Mouse (Mus musculus) liver, embryonic 14.5 days (tissue): Measurements from ENCODE around the gene Phactr1. TPM values are rescaled to one million over a fixed set of nuclear protein-coding genes. Genes with fewer than 3 reads are reported as not detected.

Experiments used
- ATAC-seq: fragments of 200-750 bp; cut with Nextera tagmentation; 2 replicates; pipeline ENCODE4 v1.8.0; 2017; ENCODE audit warnings: moderate number of reproducible peaks, mild to moderate bottlenecking, moderate library complexity; ENCODE audit not compliant: insufficient read depth
- DNase-seq, 3 experiments: peaks; one replicate each; pipeline ENCODE4 v3.0.0-alpha.2; 2012 to 2013; ENCODE audit warnings: low read depth in 3 of 3, low spot score in 3 of 3
- H3K27ac ChIP-seq: fragments of 300-500 bp; sonication (generic); 2 replicates; pipeline ENCODE4 v1.5.1; 2014; ENCODE audit warnings: moderate library complexity, mild to moderate bottlenecking, control low read depth, inconsistent platforms
- H3K27me3 ChIP-seq: fragments of 300-500 bp; sonication (generic); 2 replicates; pipeline ENCODE4 v1.6.1; 2014; ENCODE audit warnings: mild to moderate bottlenecking, low read length, moderate library complexity; ENCODE audit not compliant: control insufficient read depth, insufficient read depth
- H3K36me3 ChIP-seq: fragments of 300-500 bp; sonication (generic); replicated peaks from 2 replicates; pipeline ENCODE4 v1.6.1; 2014; ENCODE audit warnings: low read depth; ENCODE audit not compliant: control insufficient read depth, insufficient read depth
- H3K4me1 ChIP-seq, 2 experiments: fragments of 200-500 bp in 1 of 2; fragments of 300-500 bp in 1 of 2; sonication (generic) in 1 of 2; replicated peaks; 2 replicates each; pipeline ENCODE4 v1.6.1; 2012 to 2014; ENCODE audit warnings: antibody characterized with exemption in 1 of 2, inconsistent platforms in 1 of 2, low read length in 1 of 2; ENCODE audit not compliant: control insufficient read depth in 2 of 2, insufficient read depth in 2 of 2
- H3K4me2 ChIP-seq: fragments of 300-500 bp; sonication (generic); 2 replicates; pipeline ENCODE4 v1.6.1; 2014; ENCODE audit warnings: low read depth, mild to moderate bottlenecking, control low read depth, moderate library complexity
- H3K4me3 ChIP-seq, 2 experiments: fragments of 200-500 bp in 1 of 2; fragments of 300-500 bp in 1 of 2; sonication (generic) in 1 of 2; 2 replicates each; pipeline ENCODE4 v1.5.1; 2012 to 2014; ENCODE audit warnings: low read depth in 2 of 2, low read length in 2 of 2, mild to moderate bottlenecking in 2 of 2, control low read depth in 1 of 2, inconsistent platforms in 1 of 2, moderate library complexity in 1 of 2; ENCODE audit not compliant: insufficient read depth in 1 of 2
- H3K9ac ChIP-seq: fragments of 300-500 bp; sonication (generic); replicated peaks from 2 replicates; pipeline ENCODE4 v1.6.1; 2014; ENCODE audit warnings: mild to moderate bottlenecking, control low read depth, moderate library complexity
- H3K9me3 ChIP-seq: fragments of 300-500 bp; sonication (generic); 2 replicates; pipeline ENCODE4 v1.6.1; 2016; ENCODE audit warnings: low read length, mixed read lengths; ENCODE audit not compliant: control insufficient read depth
- CTCF ChIP-seq: IDR thresholded peaks from 2 replicates; pipeline ENCODE4 v1.5.1; 2016; ENCODE audit warnings: antibody characterized with exemption, low read depth, control low read depth
- EP300 ChIP-seq: IDR thresholded peaks from 2 replicates; pipeline ENCODE4 v1.6.1; 2016; ENCODE audit warnings: antibody characterized with exemption, low read depth
- WGBS: fragments of 180-500 bp; shearing (Covaris S2); extraction: QIAGEN DNeasy Blood & Tissue Kit; methylation state at CpG from one replicate; pipeline ENCODE4 v1.1.7; 2014; ENCODE audit not compliant: insufficient replicate concordance; 5-methylcytosine and 5-hydroxymethylcytosine counted together
- polyA plus RNA-seq, 2 experiments: library from polyadenylated mRNA; depleted of rRNA in 1 of 2; stranded (reverse) in 1 of 2; unstranded in 1 of 2; fragments of >200 nt; fragmentation: Nextera tagmentation in 1 of 2; extraction: Ambion mirVana in 1 of 2; gene quantifications; 2 replicates each; pipeline versions ENCODE4 v1.2.1 to v1.2.3; 2012 to 2014

The Phactr1 gene
- polyA plus RNA-seq, 2 experiments, result 0.15 to 0.21 TPM

DNA sequence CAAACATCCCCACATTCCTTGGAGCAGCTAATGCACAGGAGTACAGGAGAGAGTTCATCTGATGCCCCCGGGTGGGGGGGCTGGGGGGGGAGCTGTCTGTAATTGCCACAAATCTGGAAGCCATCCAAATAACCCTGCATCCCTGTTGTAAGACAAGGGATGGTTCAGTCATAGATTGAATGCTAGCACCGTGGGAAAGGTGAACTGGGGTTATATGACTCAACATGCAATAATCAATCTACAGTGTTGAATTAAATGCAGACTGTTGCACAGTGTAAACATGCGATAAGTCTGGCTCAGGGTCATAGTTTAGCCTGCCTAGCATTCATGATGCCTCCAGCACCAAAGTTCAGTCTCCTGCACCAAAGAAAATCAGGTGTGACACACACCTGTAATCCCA lies 219.2 kb downstream of the Phactr1 start:
- no peak overlapping the region for H3K9ac ChIP-seq
- 68% methylated on average over 3 of the region's 3 CpGs for WGBS
- ATAC-seq (no peak), DNase-seq (no peak)
- no peaks in the 10 kb centered on the region for H3K4me1 ChIP-seq
- H3K36me3 ChIP-seq, result no peaks in the 10 kb centered on the region
- TF ChIP-seq CTCF (no peak), EP300 (no peak)
- H3K4me3 ChIP-seq, result no peak overlapping the region
- no peaks in the 10 kb centered on the region for H3K9me3 ChIP-seq
- H3K27ac ChIP-seq, result no peak overlapping the region
- H3K4me2 ChIP-seq, result no peak overlapping the region
- no peaks in the 10 kb centered on the region for H3K27me3 ChIP-seq

DNA sequence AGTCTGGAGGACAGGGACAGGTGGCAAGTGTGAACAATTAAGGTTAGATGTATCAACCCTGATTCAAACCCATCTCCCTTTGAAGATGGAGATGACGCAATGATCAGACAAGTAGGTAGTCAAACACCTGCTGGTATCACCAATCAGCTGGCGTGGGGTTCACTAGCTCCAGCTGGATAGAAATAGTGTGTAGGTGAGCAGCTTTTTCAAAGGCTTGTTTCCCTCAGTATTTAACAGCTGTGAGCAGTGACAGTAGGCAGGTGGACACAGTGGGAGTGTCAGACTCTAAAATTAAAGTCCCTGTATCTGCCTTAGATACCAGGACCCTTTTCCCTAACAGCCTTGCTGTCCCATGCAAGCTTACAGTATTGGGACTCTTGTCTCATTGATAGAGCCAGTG lies 221.4 kb downstream of the Phactr1 start:
- ATAC-seq, result no peak
- no peak overlapping the region for H3K9ac ChIP-seq
- TF ChIP-seq CTCF (no peak), EP300 (no peak)
- WGBS, result 67% methylated on average over 2 of the region's 2 CpGs
- no peaks in the 10 kb centered on the region for H3K4me1 ChIP-seq
- H3K27me3 ChIP-seq, result no peaks in the 10 kb centered on the region
- H3K9me3 ChIP-seq, result no peaks in the 10 kb centered on the region
- DNase-seq, result no peak
- H3K27ac ChIP-seq, result no peak overlapping the region
- no peaks in the 10 kb centered on the region for H3K36me3 ChIP-seq
- H3K4me3 ChIP-seq, result no peak overlapping the region
- H3K4me2 ChIP-seq, result no peak overlapping the region

DNA sequence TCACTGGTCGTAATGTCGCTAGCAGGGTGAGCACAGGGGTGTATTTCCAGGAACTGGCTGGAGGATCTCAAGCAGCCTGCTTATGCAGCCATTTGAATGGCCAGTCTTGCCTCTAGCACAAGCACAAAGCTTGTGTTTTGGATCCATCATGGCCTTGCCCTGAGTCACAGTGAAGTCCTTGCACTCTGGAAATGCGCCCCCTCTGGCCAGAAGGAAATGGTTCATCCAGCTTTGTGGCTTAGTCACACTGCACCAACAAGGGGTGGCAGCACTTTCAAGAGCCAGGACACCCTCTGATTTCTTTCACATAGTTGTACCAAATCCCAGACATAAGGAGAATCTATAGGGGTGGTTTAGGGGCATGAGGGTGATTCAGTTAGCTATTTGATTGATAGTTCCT lies 222.4 kb downstream of the Phactr1 start:
- ATAC-seq, result no peak
- no peaks in the 10 kb centered on the region for H3K36me3 ChIP-seq

DNA sequence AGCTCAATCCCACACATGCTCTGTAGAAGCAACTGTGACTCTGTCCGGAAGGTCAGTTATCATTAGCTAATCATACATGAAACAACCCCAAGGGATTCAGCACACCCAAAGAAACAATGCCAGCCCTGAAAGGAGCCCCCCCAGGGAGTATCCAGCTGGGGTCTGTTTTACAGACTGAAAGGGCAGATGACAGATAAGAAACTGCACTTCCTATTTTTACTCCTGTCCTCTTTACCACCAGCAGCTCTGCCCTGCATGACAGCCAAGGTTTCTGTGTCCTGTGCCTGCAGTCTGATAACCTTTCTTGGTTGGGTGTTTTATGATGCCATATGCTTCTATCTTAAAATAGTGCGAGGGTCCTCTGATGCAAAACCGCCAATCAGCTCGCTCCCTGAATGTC lies 225.4 kb downstream of the Phactr1 start:
- no peak overlapping the region for H3K27ac ChIP-seq
- DNase-seq (no peak), ATAC-seq (no peak)
- H3K4me3 ChIP-seq, result no peak overlapping the region
- H3K27me3 ChIP-seq, result no peaks in the 10 kb centered on the region
- no peaks in the 10 kb centered on the region for H3K4me1 ChIP-seq
- no peaks in the 10 kb centered on the region for H3K9me3 ChIP-seq
- WGBS, result 20% methylated on average over 4 of the region's 4 CpGs
- TF ChIP-seq CTCF, result no peak
- TF ChIP-seq EP300, result no peak
- no peaks in the 10 kb centered on the region for H3K36me3 ChIP-seq
- no peak overlapping the region for H3K9ac ChIP-seq
- H3K4me2 ChIP-seq, result no peak overlapping the region

More for the DNA sequence above, 222.4 kb downstream of the Phactr1 start:
- no peak overlapping the region for H3K4me3 ChIP-seq
- H3K9ac ChIP-seq, result no peak overlapping the region
- no peaks in the 10 kb centered on the region for H3K9me3 ChIP-seq
- no peak; the same call in 1 of the 2 replicates for TF ChIP-seq CTCF
- TF ChIP-seq EP300, result no peak
- no peaks in the 10 kb centered on the region for H3K27me3 ChIP-seq
- DNase-seq, result no peak
- 69% methylated on average over 3 of the region's 3 CpGs for WGBS
- H3K27ac ChIP-seq, result no peak overlapping the region
- no peaks in the 10 kb centered on the region for H3K4me1 ChIP-seq
- H3K4me2 ChIP-seq, result no peak overlapping the region

DNA sequence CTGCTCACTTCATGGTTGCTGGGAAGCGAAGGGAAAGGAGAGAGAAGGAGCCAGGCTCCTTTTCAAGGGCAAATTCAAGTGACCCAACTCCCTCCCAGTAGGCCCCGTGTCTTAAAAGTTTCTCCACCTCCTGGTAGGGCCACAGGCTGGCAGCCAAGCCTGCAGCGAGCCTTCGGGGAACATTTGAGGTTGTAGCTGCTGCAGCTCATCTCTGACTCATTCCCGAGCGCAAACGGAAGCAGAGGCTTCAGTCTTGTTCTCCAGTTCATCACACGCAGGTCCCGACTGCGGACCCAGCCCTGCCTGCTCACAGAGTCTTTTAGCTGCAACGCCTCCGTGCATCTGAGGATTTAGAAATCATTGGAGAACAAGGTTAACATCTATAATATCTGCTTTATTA lies 226.6 kb downstream of the Phactr1 start:
- H3K36me3 ChIP-seq, result no peaks in the 10 kb centered on the region
- ATAC-seq, result no peak
- 67% methylated on average over 12 of the region's 12 CpGs for WGBS

More for the DNA sequence above, 226.6 kb downstream of the Phactr1 start:
- no peaks in the 10 kb centered on the region for H3K4me1 ChIP-seq
- no peak overlapping the region for H3K27ac ChIP-seq
- no peak overlapping the region for H3K4me2 ChIP-seq
- DNase-seq, result no peak
- H3K9ac ChIP-seq, result no peak overlapping the region
- TF ChIP-seq CTCF (no peak), EP300 (no peak)
- H3K9me3 ChIP-seq, result no peaks in the 10 kb centered on the region
- no peaks in the 10 kb centered on the region for H3K27me3 ChIP-seq
- H3K4me3 ChIP-seq, result no peak overlapping the region
